Mouse (Mus musculus): Measurements from ENCODE around the gene Cdc5l. TPM values are rescaled to one million over a fixed set of nuclear protein-coding genes. Genes with fewer than 3 reads are reported as not detected.
A peak's percentile ranks its signal among the peaks of the same experiment; 100 is the strongest.

Cdc5l gene
- polyA plus RNA-seq, 1 experiment from 2014 or later = 21.7 TPM

DNA sequence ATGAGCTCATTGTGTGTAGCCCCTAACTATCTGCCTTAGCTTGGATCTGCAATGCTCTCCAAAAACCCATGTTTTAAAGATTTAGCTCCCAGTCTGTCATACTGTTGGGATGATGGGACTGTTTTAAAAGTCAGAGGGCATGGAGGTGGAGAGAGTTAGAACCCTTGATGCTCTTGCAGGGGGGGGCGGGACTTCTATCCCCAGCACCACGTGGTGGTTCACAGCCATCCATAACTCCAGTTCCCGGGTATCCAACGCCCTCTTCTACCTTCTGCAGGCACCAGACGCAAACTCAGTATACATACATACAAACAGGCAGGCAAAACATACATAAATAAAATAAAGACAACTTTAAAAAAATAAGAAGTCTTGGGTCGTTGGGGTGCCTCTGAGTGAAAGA lies 40.1 kb upstream of the Cdc5l start:
- 63% methylated on average over 6 of the region's 6 CpGs for WGBS (ENCODE audit: insufficient replicate concordance)
- no peak for ATAC-seq

DNA sequence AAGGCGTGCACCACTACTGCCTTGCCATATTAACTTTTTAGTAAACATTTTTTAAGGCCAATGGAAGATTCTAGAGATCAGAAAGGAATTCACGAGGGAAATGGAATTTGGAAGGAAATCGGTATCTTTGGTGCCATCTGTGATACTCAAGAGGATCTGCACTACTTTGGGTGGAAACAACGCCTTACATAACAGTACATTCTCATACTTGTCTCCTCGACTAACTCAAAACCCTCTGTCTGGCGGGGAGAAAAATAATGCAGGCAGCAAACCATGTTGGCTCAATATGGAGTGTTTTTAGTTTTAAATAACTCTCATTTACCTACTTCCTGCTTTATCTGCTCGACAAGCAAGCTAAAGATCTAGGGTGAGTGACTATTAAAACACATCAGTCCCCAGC lies 37.2 kb upstream of the Cdc5l start:
- Histone ChIP-seq H3K36me3 (replicated peaks; ENCODE audit: insufficient read depth, low read length) (no peaks in the 10 kb centered on the region), H3K4me2 (ENCODE audit: low read depth, low read length) (no peak overlapping the region), H3K27ac (ENCODE audit: low read depth) (no peak overlapping the region), H3K9me3 (ENCODE audit: low read length) (peaks cover 2% of the 10 kb centered on the region), H3K4me1 (ENCODE audit: insufficient read depth) (peaks cover 6% of the 10 kb centered on the region; the same call in 1 of the 2 replicates), H3K4me3 (ENCODE audit: low read depth, low read length) (no peak overlapping the region), H3K9ac (replicated peaks) (no peak overlapping the region), H3K27me3 (ENCODE audit: insufficient read depth, low read length) (peaks cover 13% of the 10 kb centered on the region)
- WGBS (ENCODE audit: insufficient replicate concordance) = 65% methylated on average over 7 of the region's 7 CpGs
- no peak for DNase-seq
- no peak for TF ChIP-seq CTCF (IDR thresholded peaks at IDR 0.05; ENCODE audit: low read depth)
- no peak for ATAC-seq

More for the DNA sequence above, 40.1 kb upstream of the Cdc5l start:
- H3K4me2 ChIP-seq (ENCODE audit: low read depth, low read length) = no peak overlapping the region
- peaks cover 6% of the 10 kb centered on the region; the same call in 1 of the 2 replicates for H3K4me1 ChIP-seq (ENCODE audit: insufficient read depth)
- H3K9me3 ChIP-seq (ENCODE audit: low read length) = no peaks in the 10 kb centered on the region
- TF ChIP-seq EP300 (IDR thresholded peaks at IDR 0.05; ENCODE audit: low read depth) = no peak
- H3K27me3 ChIP-seq (ENCODE audit: insufficient read depth, low read length) = peaks cover 20% of the 10 kb centered on the region
- H3K36me3 ChIP-seq (replicated peaks; ENCODE audit: insufficient read depth, low read length) = no peaks in the 10 kb centered on the region
- H3K4me3 ChIP-seq (ENCODE audit: low read depth, low read length) = no peak overlapping the region
- DNase-seq = no peak
- no peak overlapping the region for H3K9ac ChIP-seq (replicated peaks)
- H3K27ac ChIP-seq (ENCODE audit: low read depth) = no peak overlapping the region

DNA sequence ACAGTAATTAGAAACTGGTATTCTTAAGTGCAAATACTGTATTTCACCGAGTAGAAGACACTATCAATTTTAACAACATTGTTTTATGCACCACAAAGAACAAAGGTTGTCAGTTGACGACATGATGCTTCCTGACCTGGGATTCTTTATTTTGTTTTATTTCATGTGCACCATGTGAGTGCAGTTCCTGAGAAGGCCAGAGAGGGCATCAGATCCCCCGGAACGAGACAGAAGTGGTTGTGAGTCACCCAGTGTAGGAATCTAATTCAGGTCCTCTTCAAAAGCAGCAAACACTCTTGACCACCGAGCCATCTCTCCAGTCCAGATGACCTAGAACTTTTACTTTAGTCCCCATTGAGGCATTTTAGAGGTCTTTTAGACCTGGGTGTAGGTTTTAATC lies 34.8 kb upstream of the Cdc5l start:
- Histone ChIP-seq H3K4me3 (ENCODE audit: low read depth, low read length) (no peak overlapping the region), H3K4me2 (ENCODE audit: low read depth, low read length) (no peak overlapping the region), H3K36me3 (replicated peaks; ENCODE audit: insufficient read depth, low read length) (no peaks in the 10 kb centered on the region), H3K4me1 (ENCODE audit: insufficient read depth) (no peaks in the 10 kb centered on the region), H3K27ac (ENCODE audit: low read depth) (no peak overlapping the region), H3K9me3 (ENCODE audit: low read length) (peaks cover 2% of the 10 kb centered on the region), H3K9ac (replicated peaks) (no peak overlapping the region), H3K27me3 (ENCODE audit: insufficient read depth, low read length) (no peaks in the 10 kb centered on the region)
- ATAC-seq (no peak), DNase-seq (no peak)
- WGBS (ENCODE audit: insufficient replicate concordance) = 73% methylated on average over 5 of the region's 5 CpGs
- no peak for TF ChIP-seq EP300 (IDR thresholded peaks at IDR 0.05; ENCODE audit: low read depth)
- no peak for TF ChIP-seq CTCF (IDR thresholded peaks at IDR 0.05; ENCODE audit: low read depth)

DNA sequence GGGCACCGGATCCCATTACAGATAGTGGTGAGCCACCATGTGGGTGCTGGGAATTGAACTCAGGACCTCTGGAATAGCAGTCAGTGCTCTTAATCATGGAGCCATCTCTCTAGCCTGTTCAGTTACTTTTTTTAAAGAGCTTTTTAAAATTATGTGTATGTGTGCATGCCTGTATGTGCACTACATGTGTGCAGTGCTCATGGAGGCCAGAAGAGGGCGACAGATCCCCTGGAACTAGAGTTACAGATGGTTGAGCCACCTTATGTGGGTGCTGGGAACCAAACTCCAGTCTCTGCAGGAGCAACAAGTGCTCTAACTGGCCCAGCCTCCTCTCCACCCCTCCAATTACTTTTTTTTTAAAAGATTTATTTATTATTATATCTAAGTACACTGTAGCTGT lies 33.2 kb upstream of the Cdc5l start:
- Histone ChIP-seq H3K4me1 (ENCODE audit: insufficient read depth) (no peaks in the 10 kb centered on the region), H3K9me3 (ENCODE audit: low read length) (peaks cover 2% of the 10 kb centered on the region), H3K27ac (ENCODE audit: low read depth) (no peak overlapping the region), H3K9ac (replicated peaks) (no peak overlapping the region), H3K4me3 (ENCODE audit: low read depth, low read length) (no peak overlapping the region), H3K4me2 (ENCODE audit: low read depth, low read length) (no peak overlapping the region), H3K27me3 (ENCODE audit: insufficient read depth, low read length) (no peaks in the 10 kb centered on the region), H3K36me3 (replicated peaks; ENCODE audit: insufficient read depth, low read length) (no peaks in the 10 kb centered on the region)
- TF ChIP-seq CTCF (IDR thresholded peaks at IDR 0.05; ENCODE audit: low read depth) = peak; percentile 20; the same call in 1 of the 2 replicates
- no peak for TF ChIP-seq EP300 (IDR thresholded peaks at IDR 0.05; ENCODE audit: low read depth)
- DNase-seq (no peak), ATAC-seq (no peak)
- WGBS (ENCODE audit: insufficient replicate concordance) = 51% methylated on average over 2 of the region's 2 CpGs

DNA sequence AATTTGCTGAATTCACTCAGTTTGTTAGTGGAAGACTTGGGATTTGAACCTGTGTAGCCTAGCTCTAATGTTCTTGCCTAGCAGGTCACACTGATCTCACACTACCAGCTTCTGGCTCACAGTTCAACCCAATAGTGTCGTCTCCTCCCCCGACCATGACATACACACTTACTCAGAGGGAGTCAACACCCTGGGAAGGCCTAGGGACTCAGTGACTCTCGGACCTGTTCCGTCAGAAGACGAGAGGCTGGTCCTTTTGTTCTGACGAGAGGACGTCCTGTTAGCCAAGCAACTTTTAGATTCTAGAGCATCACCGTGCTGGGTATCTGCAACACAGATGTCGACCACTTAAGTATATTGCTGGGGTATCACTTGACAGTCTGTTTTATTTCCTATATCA lies 30.7 kb upstream of the Cdc5l start:
- Histone ChIP-seq H3K36me3 (replicated peaks; ENCODE audit: insufficient read depth, low read length) (no peaks in the 10 kb centered on the region), H3K4me2 (ENCODE audit: low read depth, low read length) (no peak overlapping the region), H3K4me3 (ENCODE audit: low read depth, low read length) (no peak overlapping the region), H3K27ac (ENCODE audit: low read depth) (no peak overlapping the region), H3K9ac (replicated peaks) (no peak overlapping the region), H3K9me3 (ENCODE audit: low read length) (peaks cover 2% of the 10 kb centered on the region), H3K4me1 (ENCODE audit: insufficient read depth) (no peaks in the 10 kb centered on the region), H3K27me3 (ENCODE audit: insufficient read depth, low read length) (no peaks in the 10 kb centered on the region)
- ATAC-seq (no peak), DNase-seq (no peak)
- WGBS (ENCODE audit: insufficient replicate concordance) = 81% methylated on average over 9 of the region's 9 CpGs
- no peak for TF ChIP-seq EP300 (IDR thresholded peaks at IDR 0.05; ENCODE audit: low read depth)
- TF ChIP-seq CTCF (IDR thresholded peaks at IDR 0.05; ENCODE audit: low read depth) = no peak

DNA sequence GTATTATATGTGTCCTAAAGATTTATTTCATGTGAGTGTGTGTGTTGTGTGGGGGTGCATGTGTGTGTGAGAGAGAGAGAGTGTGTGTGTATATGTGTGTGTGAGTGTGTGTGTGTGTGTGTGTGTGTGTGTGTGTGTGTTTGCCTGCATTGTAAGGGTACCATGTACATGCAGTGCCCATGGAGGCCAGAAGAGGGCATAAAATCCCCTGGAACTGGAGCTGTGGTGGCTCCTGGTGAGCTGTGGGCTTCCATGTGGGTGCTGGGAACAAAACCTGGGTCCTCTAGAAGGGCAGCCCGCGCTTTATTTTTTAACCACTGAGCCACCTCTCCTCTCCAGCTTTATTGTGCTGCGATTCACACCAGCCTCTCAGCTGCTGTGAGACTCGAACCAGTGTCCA lies 29.0 kb upstream of the Cdc5l start:
- Histone ChIP-seq H3K4me1 (ENCODE audit: insufficient read depth) (no peaks in the 10 kb centered on the region), H3K4me2 (ENCODE audit: low read depth, low read length) (no peak overlapping the region), H3K27me3 (ENCODE audit: insufficient read depth, low read length) (no peaks in the 10 kb centered on the region), H3K9ac (replicated peaks) (no peak overlapping the region), H3K27ac (ENCODE audit: low read depth) (no peak overlapping the region), H3K4me3 (ENCODE audit: low read depth, low read length) (no peak overlapping the region), H3K36me3 (replicated peaks; ENCODE audit: insufficient read depth, low read length) (no peaks in the 10 kb centered on the region), H3K9me3 (ENCODE audit: low read length) (peaks cover 2% of the 10 kb centered on the region)
- ATAC-seq = no peak
- no peak for TF ChIP-seq CTCF (IDR thresholded peaks at IDR 0.05; ENCODE audit: low read depth)
- TF ChIP-seq EP300 (IDR thresholded peaks at IDR 0.05; ENCODE audit: low read depth) = no peak
- 86% methylated on average over 4 of the region's 4 CpGs for WGBS (ENCODE audit: insufficient replicate concordance)
- DNase-seq = no peak

DNA sequence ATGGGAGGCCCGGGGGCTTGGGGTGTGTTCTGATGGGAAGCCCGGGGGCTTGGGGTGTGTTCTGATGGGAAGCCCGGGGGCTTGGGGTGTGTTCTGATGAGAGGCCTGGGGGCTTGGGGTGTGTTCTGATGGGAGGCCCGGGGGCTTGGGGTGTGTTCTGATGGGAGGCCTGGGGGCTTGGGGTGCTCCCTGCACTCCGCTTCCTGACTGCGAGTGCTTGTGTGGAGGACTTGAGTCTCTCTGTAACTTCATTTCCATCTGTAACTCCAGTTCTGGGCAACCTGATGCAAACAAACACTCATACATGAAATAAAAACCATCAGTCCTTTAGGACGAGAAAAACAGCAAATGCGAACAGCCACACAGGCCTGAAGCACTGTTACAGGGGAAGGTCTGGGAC lies 25.5 kb upstream of the Cdc5l start:
- H3K9me3 ChIP-seq (ENCODE audit: low read length) = no peaks in the 10 kb centered on the region
- no peak overlapping the region for H3K9ac ChIP-seq (replicated peaks)
- no peaks in the 10 kb centered on the region for H3K27me3 ChIP-seq (ENCODE audit: insufficient read depth, low read length)
- no peak overlapping the region for H3K4me2 ChIP-seq (ENCODE audit: low read depth, low read length)
- no peaks in the 10 kb centered on the region for H3K4me1 ChIP-seq (ENCODE audit: insufficient read depth)
- H3K36me3 ChIP-seq (replicated peaks; ENCODE audit: insufficient read depth, low read length) = no peaks in the 10 kb centered on the region
- WGBS (ENCODE audit: insufficient replicate concordance) = 87% methylated on average over 8 of the region's 8 CpGs
- no peak overlapping the region for H3K4me3 ChIP-seq (ENCODE audit: low read depth, low read length)
- DNase-seq (no peak), ATAC-seq (no peak)
- H3K27ac ChIP-seq (ENCODE audit: low read depth) = no peak overlapping the region
- TF ChIP-seq EP300 (IDR thresholded peaks at IDR 0.05; ENCODE audit: low read depth) (no peak), CTCF (IDR thresholded peaks at IDR 0.05; ENCODE audit: low read depth) (no peak)
